Comparison of ENCODE assay signal across 11 mouse cellular contexts in the genomic region with DNA sequence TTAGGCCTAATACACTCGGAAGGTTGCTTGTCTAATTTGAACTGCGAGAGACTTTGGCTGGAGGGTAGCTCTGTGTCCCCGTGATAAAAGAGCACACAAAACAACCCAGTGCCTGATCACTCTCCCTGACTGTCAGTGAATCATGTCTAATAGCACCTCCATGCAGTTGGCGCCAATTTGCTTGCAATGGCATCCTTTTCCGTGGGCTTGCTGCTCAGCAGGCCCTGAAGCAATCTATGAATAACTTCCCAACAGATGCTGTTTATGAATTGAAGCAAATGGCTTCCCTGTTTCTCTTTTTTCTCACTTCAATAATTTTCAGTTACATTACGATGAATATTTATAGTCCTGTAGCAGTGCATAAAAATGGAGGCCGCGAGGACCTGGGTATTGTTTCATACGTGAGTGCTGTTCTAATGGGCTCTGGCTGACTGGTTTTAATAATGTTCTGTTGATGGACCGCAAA.
DNase-seq lines count a peak whose midpoint lies in the region; ATAC-seq and TF ChIP-seq lines count a peak whose summit lies in the region.
"Had no signal": no experiment of that assay in that cellular context is flagged by ENCODE, and none has a peak within 500 bp of the region (broad histone marks: within the 10 kb centered on the region; RNA-seq: fewer than 3 reads in every experiment).

No protein-coding gene starts in this region.

- no peak overlapping the region for H3K9ac ChIP-seq in forebrain, embryonic 15.5 days (replicated peaks)
- H3K9ac ChIP-seq in forebrain, embryonic 12.5 days = no peak overlapping the region
- H3K9ac ChIP-seq in neural tube, embryonic 12.5 days = no peak overlapping the region
- H3K9ac ChIP-seq: heart, embryonic 13.5 days; limb, embryonic 12.5 days had no signal

- intact Hi-C loops in heart, postnatal 14 days (cut with DNase I) = no loop called here

- H3K36me3 ChIP-seq in forebrain, embryonic 15.5 days = no peaks in the 10 kb centered on the region
- H3K36me3 ChIP-seq in forebrain, embryonic 12.5 days (replicated peaks) = no peaks in the 10 kb centered on the region
- no peaks in the 10 kb centered on the region for H3K36me3 ChIP-seq in neural tube, embryonic 12.5 days
- H3K36me3 ChIP-seq: heart, embryonic 13.5 days; limb, embryonic 12.5 days had no signal

- no peak overlapping the region for H3K4me3 ChIP-seq in forebrain, embryonic 15.5 days
- H3K4me3 ChIP-seq in forebrain, embryonic 12.5 days (replicated peaks) = no peak overlapping the region
- no peak overlapping the region for H3K4me3 ChIP-seq in neural tube, embryonic 12.5 days
- H3K4me3 ChIP-seq: heart, embryonic 13.5 days; limb, embryonic 12.5 days had no signal

- peak; percentile 79 for DNase-seq in brain, embryonic 14.5 days (ENCODE audit: low read depth)
- DNase-seq in layer of hippocampus, adult 9-10 months (ENCODE audit: low spot score) = peak; percentile 7
- DNase-seq in heart, postnatal 14 days = no peak
- no peak for DNase-seq in Muller cell, postnatal 12 days (ENCODE audit: inconsistent ontology term)

- no peaks in the 10 kb centered on the region for H3K27me3 ChIP-seq in forebrain, embryonic 15.5 days
- no peaks in the 10 kb centered on the region for H3K27me3 ChIP-seq in forebrain, embryonic 12.5 days
- H3K27me3 ChIP-seq in neural tube, embryonic 12.5 days (replicated peaks) = no peaks in the 10 kb centered on the region
- H3K27me3 ChIP-seq: heart, embryonic 13.5 days; limb, embryonic 12.5 days had no signal

- H3K9me3 ChIP-seq in forebrain, embryonic 15.5 days = no peaks in the 10 kb centered on the region
- H3K9me3 ChIP-seq in forebrain, embryonic 12.5 days = no peaks in the 10 kb centered on the region
- no peaks in the 10 kb centered on the region for H3K9me3 ChIP-seq in neural tube, embryonic 12.5 days
- H3K9me3 ChIP-seq: heart, embryonic 13.5 days; limb, embryonic 12.5 days had no signal

- no peak for TF ChIP-seq CTCF in brain, embryonic 14.5 days (IDR thresholded peaks at IDR 0.05; ENCODE audit: borderline replicate concordance, extremely low read depth, insufficient read depth, insufficient read length)

- H3K27ac ChIP-seq in forebrain, embryonic 15.5 days (replicated peaks) = no peak overlapping the region
- H3K27ac ChIP-seq in forebrain, embryonic 12.5 days = no peak overlapping the region
- H3K27ac ChIP-seq in neural tube, embryonic 12.5 days = no peak overlapping the region
- H3K27ac ChIP-seq: heart, embryonic 13.5 days; limb, embryonic 12.5 days had no signal

- no peak for TF ChIP-seq POLR2A in brain, embryonic 14.5 days (IDR thresholded peaks at IDR 0.05; ENCODE audit: borderline replicate concordance, extremely low read depth, insufficient read depth, insufficient read length, poor library complexity, severe bottlenecking)

- 60% methylated on average over 10 of the region's 10 CpGs for WGBS in forebrain, embryonic 15.5 days
- WGBS in forebrain, embryonic 12.5 days = 80% methylated on average over 10 of the region's 10 CpGs
- 61% methylated on average over 10 of the region's 10 CpGs for whole genome bisulfite sequencing in neural tube, embryonic 12.5 days

- peak; percentile 73 for ATAC-seq in forebrain, embryonic 15.5 days (replicated peaks)
- no peak for ATAC-seq in forebrain, embryonic 12.5 days (ENCODE audit: low FRiP score)
- ATAC-seq in neural tube, embryonic 12.5 days (ENCODE audit: low FRiP score, low read depth) = peak; percentile 76
- no peak for ATAC-seq in megakaryocyte, adult 5-6 weeks (ENCODE audit: poor library complexity, severe bottlenecking)
- ATAC-seq: intestine, postnatal 0 days had no signal

- H3K4me2 ChIP-seq in forebrain, embryonic 15.5 days (replicated peaks) = no peak overlapping the region
- no peak overlapping the region for H3K4me2 ChIP-seq in forebrain, embryonic 12.5 days
- H3K4me2 ChIP-seq in neural tube, embryonic 12.5 days (replicated peaks) = no peak overlapping the region
- H3K4me2 ChIP-seq: heart, embryonic 13.5 days; limb, embryonic 12.5 days had no signal

- H3K4me1 ChIP-seq in forebrain, embryonic 15.5 days = peaks cover 5% of the 10 kb centered on the region; the same call in 1 of the 2 replicates
- no peaks in the 10 kb centered on the region for H3K4me1 ChIP-seq in forebrain, embryonic 12.5 days
- H3K4me1 ChIP-seq in neural tube, embryonic 12.5 days = no peaks in the 10 kb centered on the region
- H3K4me1 ChIP-seq: heart, embryonic 13.5 days; limb, embryonic 12.5 days had no signal

Comparison
In these comparisons a context has a peak if more than half of its experiments do, and no peak if none do; other contexts are left out.
1. ATAC-seq: peak in forebrain, embryonic 15.5 days (single experiment) and neural tube, embryonic 12.5 days (single experiment); none in forebrain, embryonic 12.5 days (single experiment) and megakaryocyte, adult 5-6 weeks (single experiment).
2. DNase-seq: peak in brain, embryonic 14.5 days (single experiment) and layer of hippocampus, adult 9-10 months (single experiment); none in heart, postnatal 14 days (0 of 2) and Muller cell, postnatal 12 days (single experiment).